Mouse (Mus musculus) embryo, embryonic 10.5 days (tissue): ENCODE results near the gene Fgfr1op2.

Experiments used
- DNase-seq: peaks from one replicate; pipeline ENCODE4 v3.0.0-alpha.2; 2015; ENCODE audit warnings: low spot score

Gene Fgfr1op2

DNA sequence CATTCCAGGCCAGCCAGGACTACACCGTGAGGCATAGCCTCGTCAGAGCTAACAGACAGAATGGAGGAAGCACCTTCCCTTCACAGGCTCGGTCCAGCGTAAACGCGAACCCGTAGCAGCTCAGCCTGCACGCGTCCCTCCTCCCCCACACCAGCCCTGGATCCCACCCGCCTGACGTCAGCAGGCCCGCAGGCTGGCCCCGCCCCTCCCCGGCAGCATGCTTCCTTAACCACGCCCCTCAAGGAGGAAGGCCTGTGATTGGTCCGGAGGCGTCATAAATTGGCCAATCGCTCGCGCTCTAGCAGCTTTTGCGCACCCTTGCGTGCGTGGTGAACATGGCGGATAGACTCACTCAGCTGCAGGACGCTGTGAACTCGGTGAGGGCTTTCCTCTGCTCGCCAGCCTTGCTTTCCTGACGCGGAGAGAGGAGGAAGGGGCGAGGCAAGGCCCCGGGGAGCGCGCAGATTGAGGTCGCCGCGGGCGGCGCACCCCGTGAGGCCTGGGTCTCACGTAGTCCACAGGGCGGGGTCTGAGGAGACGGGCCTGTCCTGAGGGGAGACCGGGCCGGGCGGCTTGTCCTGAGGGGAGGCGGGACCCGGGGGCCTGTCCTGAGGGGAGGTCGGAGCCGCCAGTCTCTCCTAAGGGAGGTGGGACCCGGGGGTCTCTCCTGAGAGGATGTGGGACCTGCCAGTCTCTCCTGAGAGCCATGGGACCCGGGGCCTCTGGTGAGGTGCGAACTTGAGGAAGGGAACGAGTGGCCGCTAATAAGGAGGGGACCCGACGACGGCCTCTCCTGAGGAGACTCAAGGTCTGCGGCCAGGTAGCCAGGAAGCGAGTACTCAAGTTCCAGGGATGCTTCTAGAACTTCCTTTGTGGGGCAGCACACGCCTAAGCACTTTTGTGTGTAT, 65.5 kb downstream of the Fgfr1op2 start, which contains the start of the genes Med21 and Tm7sf3:
Gene Med21 (plus strand): TSS at position 272 of the 908 bp plus-strand sequence.
Gene Tm7sf3 (minus strand): TSS at position 549 of the 908 bp plus-strand sequence.
- DNase-seq = peak; percentile 99

DNA sequence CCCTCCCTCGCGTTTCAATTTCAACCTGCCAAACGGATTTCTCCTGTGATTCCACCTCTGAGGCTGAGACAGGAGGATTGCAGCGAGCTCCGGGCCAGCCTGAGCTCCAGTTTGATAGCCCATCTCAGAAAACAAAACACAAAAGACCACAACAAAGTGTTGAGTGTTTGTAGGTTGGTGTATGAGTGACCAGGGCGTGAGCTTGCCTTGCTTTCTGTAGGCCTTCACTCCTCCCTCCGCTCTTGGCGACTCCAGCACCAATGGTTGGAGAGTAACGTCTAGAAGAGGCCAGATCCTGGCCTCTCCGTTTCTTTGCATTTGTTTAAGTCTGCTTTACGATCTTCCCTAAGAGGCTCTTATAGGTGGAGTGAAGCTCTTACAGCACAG, 66.2 kb downstream of the Fgfr1op2 start:
- peak; percentile 38 for DNase-seq
